Mouse (Mus musculus): ENCODE results near the gene Ganab. TPM values are rescaled to one million over a fixed set of nuclear protein-coding genes. Genes with fewer than 3 reads are reported as not detected.
A peak's percentile ranks its signal among the peaks of the same experiment; 100 is the strongest.

The Ganab gene
- polyA plus RNA-seq, 1 experiment, result 190 TPM

GRCm38 (mm10) chr19:8870838-8871237 is 27.0 kb upstream of the Ganab start:
- Histone ChIP-seq H3K27ac (ENCODE audit: insufficient read depth, low read length) (no peak overlapping the region), H3K4me1 (ENCODE audit: control insufficient read depth, insufficient read depth, low read length) (no peaks in the 10 kb centered on the region), H3K4me3 (ENCODE audit: insufficient read depth, low read length) (peak overlapping the region; percentile 54)
- no peak for TF ChIP-seq POLR2A (IDR thresholded peaks at IDR 0.05; ENCODE audit: low read depth, low read length)
- TF ChIP-seq CTCF (IDR thresholded peaks at IDR 0.05; ENCODE audit: borderline replicate concordance, insufficient read depth, low read length), result no peak

- TF ChIP-seq CTCF (IDR thresholded peaks at IDR 0.05; ENCODE audit: borderline replicate concordance, insufficient read depth, low read length) (no peak), POLR2A (IDR thresholded peaks at IDR 0.05; ENCODE audit: low read depth, low read length) (peak; percentile 62)
- Histone ChIP-seq H3K27ac (ENCODE audit: insufficient read depth, low read length) (peak within 1 kb of the TSS; percentile 69), H3K4me3 (ENCODE audit: insufficient read depth, low read length) (peak within 1 kb of the TSS; percentile 83), H3K4me1 (ENCODE audit: control insufficient read depth, insufficient read depth, low read length) (no peaks in the 10 kb centered on the region)
Measured at GRCm38 (mm10) chr19:8871267-8872186, 26.3 kb upstream of the Ganab start, which contains the start of gene Ubxn1. Gene Ubxn1 (plus strand): TSS chr19:8871496.

DNA sequence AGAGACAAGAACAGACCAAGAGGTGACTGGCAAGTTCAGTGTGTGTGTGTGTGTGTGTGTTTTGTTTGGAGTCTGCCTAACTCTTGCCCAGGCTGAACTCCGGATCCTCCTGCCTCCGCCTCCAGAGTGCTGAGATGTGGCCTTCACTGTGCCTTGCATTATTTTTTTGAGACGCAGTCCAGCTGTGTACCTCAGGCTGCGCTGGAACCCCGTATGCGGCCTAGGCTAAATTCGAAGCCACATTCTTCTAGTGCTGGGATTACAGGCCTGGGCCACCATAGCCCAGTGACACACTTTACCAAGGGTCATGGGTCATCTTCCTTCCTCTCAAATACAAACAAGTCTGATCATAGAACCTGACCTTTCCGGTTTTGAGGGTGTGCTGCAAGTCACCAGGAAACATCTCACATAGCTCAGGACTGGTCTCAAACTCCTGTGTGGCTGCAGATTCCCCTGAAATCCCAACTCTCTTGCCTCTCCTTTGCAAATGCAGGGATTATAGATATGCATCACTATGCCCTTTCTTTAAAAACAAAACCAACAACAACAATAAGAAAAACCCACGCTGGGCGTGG is 25.5 kb upstream of the Ganab start:
- Histone ChIP-seq H3K4me1 (ENCODE audit: control insufficient read depth, insufficient read depth, low read length) (no peaks in the 10 kb centered on the region), H3K4me3 (ENCODE audit: insufficient read depth, low read length) (peak overlapping the region; percentile 83), H3K27ac (ENCODE audit: insufficient read depth, low read length) (peak overlapping the region; percentile 69)
- TF ChIP-seq CTCF (IDR thresholded peaks at IDR 0.05; ENCODE audit: borderline replicate concordance, insufficient read depth, low read length) (no peak), POLR2A (IDR thresholded peaks at IDR 0.05; ENCODE audit: low read depth, low read length) (no peak)

- H3K4me3 ChIP-seq (ENCODE audit: insufficient read depth, low read length), result no peak overlapping the region
- H3K4me1 ChIP-seq (ENCODE audit: control insufficient read depth, insufficient read depth, low read length), result no peaks in the 10 kb centered on the region
- no peak overlapping the region for H3K27ac ChIP-seq (ENCODE audit: insufficient read depth, low read length)
- TF ChIP-seq POLR2A (IDR thresholded peaks at IDR 0.05; ENCODE audit: low read depth, low read length) (no peak), CTCF (IDR thresholded peaks at IDR 0.05; ENCODE audit: borderline replicate concordance, insufficient read depth, low read length) (no peak)
Measured at GRCm38 (mm10) chr19:8875031-8875430, 22.8 kb upstream of the Ganab start.

DNA sequence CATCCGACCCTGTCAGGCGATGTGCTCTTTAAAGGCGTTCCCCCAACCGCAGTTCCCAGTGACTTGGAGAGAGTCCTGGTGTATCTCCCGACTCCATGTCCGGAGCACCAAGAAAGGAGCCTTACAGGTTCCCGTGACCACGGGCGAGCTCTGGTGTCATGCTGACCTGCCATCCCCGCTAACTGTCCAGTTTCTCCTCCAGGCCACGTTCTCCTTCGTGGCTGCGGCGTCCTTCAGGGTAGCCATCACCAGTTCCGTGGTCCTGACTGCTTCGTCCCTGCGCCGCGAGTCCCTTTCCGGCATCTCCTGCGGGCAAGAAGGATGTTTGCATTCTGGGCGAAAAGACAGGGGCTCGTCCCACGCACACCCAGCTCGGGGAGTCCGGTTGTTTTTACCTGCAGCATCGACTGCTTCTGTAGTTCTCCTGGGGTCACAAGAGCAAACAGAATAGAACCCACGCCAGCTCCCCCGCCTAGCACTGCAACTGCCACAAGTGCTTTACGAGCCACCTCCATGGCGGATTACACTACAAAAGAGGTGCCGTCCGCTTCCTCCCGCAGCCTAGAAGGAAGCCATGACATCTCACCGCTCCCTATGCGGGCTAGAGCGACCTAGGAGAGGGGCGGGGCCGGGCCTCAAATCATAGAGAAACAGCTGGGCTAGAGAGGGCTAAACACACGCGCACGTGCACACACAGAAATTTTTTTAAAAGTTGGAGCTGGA is 17.4 kb upstream of the Ganab start, which contains the start of gene Uqcc3:
TSS of gene Uqcc3 (minus strand) at position 613 of the 723 bp plus-strand sequence.
- peak; percentile 86 for TF ChIP-seq POLR2A (IDR thresholded peaks at IDR 0.05; ENCODE audit: low read depth, low read length)
- TF ChIP-seq CTCF (IDR thresholded peaks at IDR 0.05; ENCODE audit: borderline replicate concordance, insufficient read depth, low read length), result no peak
- no peaks in the 10 kb centered on the region for H3K4me1 ChIP-seq (ENCODE audit: control insufficient read depth, insufficient read depth, low read length)
- H3K27ac ChIP-seq (ENCODE audit: insufficient read depth, low read length), result peak within 1 kb of the TSS; percentile 47
- H3K4me3 ChIP-seq (ENCODE audit: insufficient read depth, low read length), result peak within 1 kb of the TSS; percentile 70

GRCm38 (mm10) chr19:8881034-8881392 is 16.9 kb upstream of the Ganab start:
- H3K4me3 ChIP-seq (ENCODE audit: insufficient read depth, low read length), result peak overlapping the region; percentile 70; the same call in 1 of the 2 replicates
- no peak overlapping the region for H3K27ac ChIP-seq (ENCODE audit: insufficient read depth, low read length)
- no peaks in the 10 kb centered on the region for H3K4me1 ChIP-seq (ENCODE audit: control insufficient read depth, insufficient read depth, low read length)
- TF ChIP-seq POLR2A (IDR thresholded peaks at IDR 0.05; ENCODE audit: low read depth, low read length), result no peak
- TF ChIP-seq CTCF (IDR thresholded peaks at IDR 0.05; ENCODE audit: borderline replicate concordance, insufficient read depth, low read length), result no peak

GRCm38 (mm10) chr19:8883616-8884015 is 14.3 kb upstream of the Ganab start, which contains the start of the genes Lbhd1 and Gm49403:
Gene Lbhd1 (plus strand): TSS chr19:8883732.
Gene Gm49403 (plus strand): TSS chr19:8883930.
- Histone ChIP-seq H3K27ac (ENCODE audit: insufficient read depth, low read length) (no peak within 1 kb of the TSS), H3K4me3 (ENCODE audit: insufficient read depth, low read length) (no peak within 1 kb of the TSS), H3K4me1 (ENCODE audit: control insufficient read depth, insufficient read depth, low read length) (no peaks in the 10 kb centered on the region)
- TF ChIP-seq POLR2A (IDR thresholded peaks at IDR 0.05; ENCODE audit: low read depth, low read length), result no peak
- no peak for TF ChIP-seq CTCF (IDR thresholded peaks at IDR 0.05; ENCODE audit: borderline replicate concordance, insufficient read depth, low read length)

- Histone ChIP-seq H3K27ac (ENCODE audit: insufficient read depth, low read length) (peak overlapping the region; percentile 58; the same call in 1 of the 2 replicates), H3K4me1 (ENCODE audit: control insufficient read depth, insufficient read depth, low read length) (peaks cover 4% of the 10 kb centered on the region; the same call in 1 of the 2 replicates), H3K4me3 (ENCODE audit: insufficient read depth, low read length) (no peak overlapping the region)
- no peak for TF ChIP-seq CTCF (IDR thresholded peaks at IDR 0.05; ENCODE audit: borderline replicate concordance, insufficient read depth, low read length)
- TF ChIP-seq POLR2A (IDR thresholded peaks at IDR 0.05; ENCODE audit: low read depth, low read length), result peak; percentile 40
Measured at GRCm38 (mm10) chr19:8886916-8887584, 10.8 kb upstream of the Ganab start.
